Mouse (Mus musculus) hindbrain, embryonic 11.5 days (tissue): ENCODE measurements around the gene Qtrt2. TPM values are rescaled to one million over a fixed set of nuclear protein-coding genes. Genes with fewer than 3 reads are reported as not detected.

Experiments used
- ATAC-seq: fragments of 200-750 bp; cut with Nextera tagmentation; 2 replicates; pipeline ENCODE4 v1.8.0; 2017; ENCODE audit warnings: mild to moderate bottlenecking, moderate TSS enrichment, moderate library complexity; ENCODE audit not compliant: low FRiP score
- DNase-seq: peaks from one replicate; pipeline ENCODE4 v3.0.0-alpha.2; 2015; ENCODE audit warnings: low spot score
- H3K27ac ChIP-seq: fragments of 300-500 bp; sonication (generic); 2 replicates; pipeline ENCODE4 v1.5.1; 2014; ENCODE audit warnings: mild to moderate bottlenecking, low read depth, low read length
- H3K27me3 ChIP-seq: fragments of 300-500 bp; sonication (generic); 2 replicates; pipeline ENCODE4 v1.6.1; 2014; ENCODE audit warnings: mild to moderate bottlenecking, low read length, moderate library complexity, mixed read lengths; ENCODE audit not compliant: control insufficient read depth, insufficient read depth
- H3K36me3 ChIP-seq: fragments of 300-500 bp; sonication (generic); 2 replicates; pipeline ENCODE4 v1.6.1; 2014; ENCODE audit warnings: mild to moderate bottlenecking, low read length, moderate library complexity, mixed read lengths; ENCODE audit not compliant: control insufficient read depth, insufficient read depth
- H3K4me1 ChIP-seq: fragments of 300-500 bp; sonication (generic); replicated peaks from 2 replicates; pipeline ENCODE4 v1.6.1; 2014; ENCODE audit warnings: low read length, mixed read lengths; ENCODE audit not compliant: control insufficient read depth, insufficient read depth
- H3K4me2 ChIP-seq: fragments of 300-500 bp; sonication (generic); replicated peaks from 2 replicates; pipeline ENCODE4 v1.6.1; 2014; ENCODE audit warnings: mild to moderate bottlenecking, low read depth, low read length
- H3K4me3 ChIP-seq: fragments of 300-500 bp; sonication (generic); 2 replicates; pipeline ENCODE4 v1.5.1; 2014; ENCODE audit warnings: low read depth, low read length
- H3K9ac ChIP-seq: fragments of 300-500 bp; sonication (generic); 2 replicates; pipeline ENCODE4 v1.6.1; 2014; ENCODE audit warnings: low read depth, low read length
- H3K9me3 ChIP-seq: fragments of 300-500 bp; sonication (generic); 2 replicates; pipeline ENCODE4 v1.6.1; 2016; ENCODE audit warnings: low read length; ENCODE audit not compliant: control insufficient read depth
- WGBS: fragments of 180-500 bp; shearing (Covaris S2); extraction: QIAGEN DNeasy Blood & Tissue Kit; methylation state at CpG from one replicate; pipeline ENCODE4 v1.1.7; 2014; 5-methylcytosine and 5-hydroxymethylcytosine counted together
- polyA plus RNA-seq: library from polyadenylated mRNA; unstranded; fragments of >200 nt; fragmentation: Nextera tagmentation; extraction: Ambion mirVana; gene quantifications from 2 replicates; pipeline ENCODE4 v1.2.1, GENCODE M21; 2014

Qtrt2 gene
- polyA plus RNA-seq, 1 experiment from 2014 or later: 35.9 TPM

- Histone ChIP-seq H3K4me2 (no peak overlapping the region), H3K9me3 (no peaks in the 10 kb centered on the region), H3K27ac (no peak overlapping the region), H3K36me3 (no peaks in the 10 kb centered on the region), H3K27me3 (no peaks in the 10 kb centered on the region), H3K9ac (no peak overlapping the region), H3K4me1 (no peaks in the 10 kb centered on the region), H3K4me3 (no peak overlapping the region)
- DNase-seq: no peak
- 93% methylated on average over 9 of the region's 9 CpGs for WGBS
- no peak for ATAC-seq
Measured at GRCm38 (mm10) chr16:43963291-43963690, 36.7 kb upstream of the Qtrt2 start.

- Histone ChIP-seq H3K9ac (no peak overlapping the region), H3K27me3 (no peaks in the 10 kb centered on the region), H3K4me3 (no peak overlapping the region), H3K9me3 (no peaks in the 10 kb centered on the region), H3K36me3 (no peaks in the 10 kb centered on the region), H3K4me2 (no peak overlapping the region), H3K27ac (no peak overlapping the region), H3K4me1 (no peaks in the 10 kb centered on the region)
- ATAC-seq: no peak
- WGBS: 88% methylated on average over 4 of the region's 4 CpGs
- no peak for DNase-seq
Measured at GRCm38 (mm10) chr16:43958038-43958437, 31.4 kb upstream of the Qtrt2 start.

- DNase-seq: no peak
- H3K4me1 ChIP-seq: no peaks in the 10 kb centered on the region
- H3K9me3 ChIP-seq: no peaks in the 10 kb centered on the region
- no peak overlapping the region for H3K9ac ChIP-seq
- 84% methylated on average over 6 of the region's 6 CpGs for WGBS
- H3K4me2 ChIP-seq: no peak overlapping the region
- ATAC-seq: no peak
- no peak overlapping the region for H3K27ac ChIP-seq
- no peaks in the 10 kb centered on the region for H3K27me3 ChIP-seq
- H3K4me3 ChIP-seq: no peak overlapping the region
- no peaks in the 10 kb centered on the region for H3K36me3 ChIP-seq
Measured at GRCm38 (mm10) chr16:43954913-43955312, 28.3 kb upstream of the Qtrt2 start.

- Histone ChIP-seq H3K36me3 (no peaks in the 10 kb centered on the region), H3K4me1 (no peaks in the 10 kb centered on the region), H3K4me2 (no peak overlapping the region), H3K27me3 (no peaks in the 10 kb centered on the region), H3K9me3 (no peaks in the 10 kb centered on the region), H3K27ac (no peak overlapping the region), H3K4me3 (no peak overlapping the region), H3K9ac (no peak overlapping the region)
- DNase-seq (no peak), ATAC-seq (no peak)
- WGBS: 81% methylated on average over 4 of the region's 4 CpGs
Measured at GRCm38 (mm10) chr16:43951591-43951990, 25.0 kb upstream of the Qtrt2 start.

- no peak for ATAC-seq
- H3K9ac ChIP-seq: no peak overlapping the region
- H3K27ac ChIP-seq: no peak overlapping the region
- no peaks in the 10 kb centered on the region for H3K36me3 ChIP-seq
- H3K4me1 ChIP-seq: no peaks in the 10 kb centered on the region
- 77% methylated on average over 3 of the region's 3 CpGs for WGBS
- no peak overlapping the region for H3K4me2 ChIP-seq
- DNase-seq: no peak
- H3K27me3 ChIP-seq: no peaks in the 10 kb centered on the region
- no peak overlapping the region for H3K4me3 ChIP-seq
- no peaks in the 10 kb centered on the region for H3K9me3 ChIP-seq
Measured at GRCm38 (mm10) chr16:43945869-43946268, 19.3 kb upstream of the Qtrt2 start.

- no peaks in the 10 kb centered on the region for H3K27me3 ChIP-seq
- H3K4me3 ChIP-seq: no peak overlapping the region
- H3K36me3 ChIP-seq: no peaks in the 10 kb centered on the region
- no peak for ATAC-seq
- H3K27ac ChIP-seq: no peak overlapping the region
- WGBS: 91% methylated on average over 3 of the region's 3 CpGs
- H3K9me3 ChIP-seq: no peaks in the 10 kb centered on the region
- H3K4me2 ChIP-seq: no peak overlapping the region
- no peak for DNase-seq
- no peaks in the 10 kb centered on the region for H3K4me1 ChIP-seq
- no peak overlapping the region for H3K9ac ChIP-seq
Measured at GRCm38 (mm10) chr16:43945351-43945750, 18.7 kb upstream of the Qtrt2 start.

- Histone ChIP-seq H3K9me3 (no peaks in the 10 kb centered on the region), H3K36me3 (no peaks in the 10 kb centered on the region), H3K4me2 (no peak overlapping the region), H3K27ac (no peak overlapping the region), H3K27me3 (no peaks in the 10 kb centered on the region), H3K9ac (no peak overlapping the region), H3K4me3 (no peak overlapping the region), H3K4me1 (no peaks in the 10 kb centered on the region)
- no peak for ATAC-seq
- DNase-seq: no peak
- 90% methylated on average over 4 of the region's 4 CpGs for WGBS
Measured at GRCm38 (mm10) chr16:43940846-43941245, 14.2 kb upstream of the Qtrt2 start.

- Histone ChIP-seq H3K36me3 (no peaks in the 10 kb centered on the region), H3K4me1 (no peaks in the 10 kb centered on the region), H3K4me3 (no peak overlapping the region), H3K4me2 (no peak overlapping the region), H3K27ac (no peak overlapping the region), H3K27me3 (no peaks in the 10 kb centered on the region), H3K9me3 (no peaks in the 10 kb centered on the region), H3K9ac (no peak overlapping the region)
- ATAC-seq: no peak
- 89% methylated on average over 3 of the region's 3 CpGs for whole genome bisulfite sequencing
- DNase-seq: no peak
Measured at GRCm38 (mm10) chr16:43935892-43936291, 9.3 kb upstream of the Qtrt2 start.

- no peaks in the 10 kb centered on the region for H3K9me3 ChIP-seq
- WGBS: 88% methylated on average over 3 of the region's 3 CpGs
- H3K4me2 ChIP-seq: no peak overlapping the region
- no peaks in the 10 kb centered on the region for H3K36me3 ChIP-seq
- H3K4me3 ChIP-seq: no peak overlapping the region
- H3K9ac ChIP-seq: no peak overlapping the region
- ATAC-seq (no peak), DNase-seq (peak; percentile 4)
- no peak overlapping the region for H3K27ac ChIP-seq
- H3K4me1 ChIP-seq: no peaks in the 10 kb centered on the region
- H3K27me3 ChIP-seq: no peaks in the 10 kb centered on the region
Measured at GRCm38 (mm10) chr16:43935367-43935766, 8.8 kb upstream of the Qtrt2 start.
